Mouse (Mus musculus) heart, adult 2 months (tissue): ENCODE results near the gene Trim17. TPM values are rescaled to one million over a fixed set of nuclear protein-coding genes. Genes with fewer than 3 reads are reported as not detected.

Experiments
- DNase-seq, 2 experiments: peaks; one replicate each; pipeline ENCODE4 v3.0.0; 2021
- H3K27ac ChIP-seq: fragments of 200-600 bp; 2 replicates; pipeline ENCODE4 v1.8.1; 2022
- H3K27me3 ChIP-seq: fragments of 200-500 bp; 2 replicates; pipeline ENCODE4 v1.6.1; 2012; ENCODE audit warnings: mild to moderate bottlenecking, low read length, inconsistent platforms, mixed read lengths; ENCODE audit not compliant: control insufficient read depth, insufficient read depth
- H3K36me3 ChIP-seq: fragments of 200-500 bp; 2 replicates; pipeline ENCODE4 v1.6.1; 2012; ENCODE audit warnings: low read length, inconsistent platforms; ENCODE audit not compliant: control insufficient read depth, insufficient read depth
- H3K4me1 ChIP-seq: fragments of 200-500 bp; 2 replicates; pipeline ENCODE4 v1.6.1; 2011; ENCODE audit warnings: low read length; ENCODE audit not compliant: control insufficient read depth, insufficient read depth
- H3K4me3 ChIP-seq: fragments of 200-600 bp; 2 replicates; pipeline ENCODE4 v1.8.1; 2022
- H3K79me2 ChIP-seq: fragments of 200-500 bp; replicated peaks from 2 replicates; pipeline ENCODE4 v1.6.1; 2012; ENCODE audit warnings: mild to moderate bottlenecking, inconsistent platforms, low read length, moderate library complexity, mixed read lengths; ENCODE audit not compliant: control insufficient read depth, insufficient read depth
- H3K9ac ChIP-seq: fragments of 200-500 bp; 2 replicates; pipeline ENCODE4 v1.6.1; 2012; ENCODE audit warnings: low read depth, mild to moderate bottlenecking, control low read depth, inconsistent platforms, low read length, mixed read lengths
- CTCF ChIP-seq: fragments of 200-600 bp; IDR thresholded peaks from 2 replicates; pipeline ENCODE4 v1.8.1; 2022; ENCODE audit warnings: antibody characterized with exemption, mild to moderate bottlenecking, moderate library complexity
- EP300 ChIP-seq: fragments of 200-500 bp; IDR thresholded peaks from 2 replicates; pipeline ENCODE4 v1.6.1; 2011; ENCODE audit warnings: low read depth, low read length, control low read depth; ENCODE audit not compliant: insufficient read depth
- POLR2A ChIP-seq: fragments of 200-500 bp; IDR thresholded peaks from 2 replicates; pipeline ENCODE4 v1.6.1; 2011; ENCODE audit warnings: mild to moderate bottlenecking, low read depth, low read length, control low read depth; ENCODE audit not compliant: insufficient read depth
- WGBS: fragments of 180-500 bp; shearing (Covaris S2); methylation state at CpG from one replicate; pipeline ENCODE4 v1.1.7; 2018; 5-methylcytosine and 5-hydroxymethylcytosine counted together
- intact Hi-C: fragments of 180-260 bp; cut with DNase I; formaldehyde crosslinking; loops from one replicate; pipeline ENCODE4 v1.15.1; 2025
- microRNA-seq, 2 experiments: library from miRNA; unstranded; fragments of <30 nt; microRNA quantifications; one replicate each; pipeline ENCODE4 v1.2.0; 2021
- polyA plus RNA-seq: library from polyadenylated mRNA; depleted of rRNA; stranded (reverse); fragments of >200 nt; gene quantifications from 2 replicates; pipeline ENCODE4 v1.2.3, GENCODE M21; 2012; rRNA removed
- total RNA-seq, 2 experiments: library from RNA; stranded (reverse); gene quantifications; 2 replicates each; pipeline ENCODE4 v1.2.3; 2021

Gene Trim17
- total and polyA plus RNA-seq, 3 experiments = 0.07 to 0.37 TPM; not detected in 1

DNA sequence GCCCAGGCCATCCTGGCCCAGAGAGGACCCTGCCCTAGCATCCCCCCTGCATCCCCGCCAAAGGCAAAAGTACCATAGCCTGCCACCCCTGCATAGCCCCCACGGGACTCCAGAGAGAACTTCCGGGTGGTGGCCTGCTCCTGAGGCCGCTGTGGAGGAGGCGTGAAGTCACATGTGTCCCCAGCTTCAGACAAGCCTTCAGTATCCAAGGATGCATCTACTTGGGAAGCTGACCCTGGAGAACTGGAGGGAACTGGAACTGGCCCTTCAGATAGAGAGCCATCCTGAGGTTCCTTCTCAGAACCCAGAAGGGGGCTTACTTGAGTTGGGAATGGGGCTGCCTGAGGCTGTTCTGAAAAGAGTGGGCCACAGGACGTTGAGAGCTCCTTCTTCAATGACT lies 45.3 kb downstream of the Trim17 start:
- no peaks in the 10 kb centered on the region for H3K79me2 ChIP-seq
- H3K4me1 ChIP-seq = peaks cover 11% of the 10 kb centered on the region
- H3K36me3 ChIP-seq = 0 out of 2 replicates have a peak, but pooled peaks cover 2% of the 10 kb centered on the region
- intact Hi-C loops = no loop called here
- DNase-seq = no peak
- H3K27ac ChIP-seq = peak overlapping the region; percentile 89
- H3K27me3 ChIP-seq = no peaks in the 10 kb centered on the region
- H3K9ac ChIP-seq = 0 out of 2 replicates have a peak overlapping the region, but pooled peaks have one; percentile 14
- H3K4me3 ChIP-seq = peak overlapping the region; percentile 46
- 58% methylated on average over 6 of the region's 6 CpGs for WGBS
- TF ChIP-seq EP300 = no peak
- TF ChIP-seq POLR2A = no peak
- TF ChIP-seq CTCF = no peak

- Histone ChIP-seq H3K36me3 (0 out of 2 replicates have a peak, but pooled peaks cover 2% of the 10 kb centered on the region), H3K27ac (peak overlapping the region; percentile 89; the same call in 1 of the 2 replicates), H3K4me3 (no peak overlapping the region), H3K27me3 (no peaks in the 10 kb centered on the region), H3K9ac (peak overlapping the region; percentile 22), H3K4me1 (peaks cover 9% of the 10 kb centered on the region), H3K79me2 (no peaks in the 10 kb centered on the region)
- peak in 1 of 2 experiments; percentile 27 for DNase-seq
- 66% methylated on average over 21 of the region's 21 CpGs for WGBS
- no peak for TF ChIP-seq CTCF
- intact Hi-C loops = no loop called here
These were observed 46.1 kb downstream of the Trim17 start for GRCm38 (mm10) chr11:59000635-59001034.

GRCm38 (mm10) chr11:59002327-59003079 lies 48.0 kb downstream of the Trim17 start:
- no peaks in the 10 kb centered on the region for H3K79me2 ChIP-seq
- peak overlapping the region; percentile 55 for H3K9ac ChIP-seq
- WGBS = 51% methylated on average over 7 of the region's 7 CpGs
- H3K27ac ChIP-seq = peak overlapping the region; percentile 87
- H3K4me3 ChIP-seq = peak overlapping the region; percentile 48
- intact Hi-C loops = no loop called here
- H3K4me1 ChIP-seq = peaks cover 2% of the 10 kb centered on the region
- H3K27me3 ChIP-seq = no peaks in the 10 kb centered on the region
- TF ChIP-seq CTCF (no peak), POLR2A (peak; percentile 81), EP300 (peak; percentile 58; the same call in 1 of the 2 replicates)
- peak in 1 of 2 experiments; percentile 74 for DNase-seq
- H3K36me3 ChIP-seq = no peaks in the 10 kb centered on the region

DNA sequence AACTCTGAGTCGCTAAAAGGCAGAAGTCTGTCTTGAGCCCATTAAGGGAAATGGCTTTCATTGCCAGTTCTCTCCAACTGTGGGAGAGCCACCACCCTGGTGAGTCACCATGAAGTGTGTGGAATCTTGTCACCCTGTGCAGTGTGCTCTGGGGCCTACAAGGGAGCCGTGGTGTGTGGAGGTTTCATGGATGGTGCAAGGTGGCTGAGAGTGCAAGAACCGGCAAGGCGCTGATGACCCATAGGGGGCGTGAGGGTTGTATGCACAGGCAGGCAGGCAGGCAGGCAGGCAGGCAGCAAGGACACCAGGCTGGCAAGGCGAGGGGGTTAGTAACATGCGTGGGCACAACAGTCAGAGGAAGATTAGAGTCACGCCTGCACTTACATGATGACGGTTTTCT lies 60.6 kb downstream of the Trim17 start:
- no peaks in the 10 kb centered on the region for H3K36me3 ChIP-seq
- no peaks in the 10 kb centered on the region for H3K4me1 ChIP-seq
- H3K4me3 ChIP-seq = no peak overlapping the region
- H3K27ac ChIP-seq = no peak overlapping the region
- WGBS = 39% methylated on average over 9 of the region's 9 CpGs
- H3K79me2 ChIP-seq = no peaks in the 10 kb centered on the region
- no peak for DNase-seq
- no peak overlapping the region for H3K9ac ChIP-seq
- intact Hi-C loops = no loop called here
- H3K27me3 ChIP-seq = no peaks in the 10 kb centered on the region
- TF ChIP-seq EP300 (no peak), CTCF (peak; percentile 51)

Small RNA genes lying within 50 kb of the gene (microRNA-seq; reads per million reads assigned to microRNA genes)
- gene Gm44313 = 0 reads per million in 2 experiments

Other genes starting within 250 kb of the Trim17 start
- not detected for gene Olfr318, start 230.7 kb upstream of the Trim17 start, total RNA-seq
- not detected in 2 replicates for gene Olfr318, start 230.7 kb upstream of the Trim17 start, polyA plus RNA-seq
- gene Olfr317, start 215.5 kb upstream of the Trim17 start, total RNA-seq = not detected
- not detected in 2 replicates for gene Olfr317, start 215.5 kb upstream of the Trim17 start, polyA plus RNA-seq
- not detected for gene Olfr316, start 202.0 kb upstream of the Trim17 start, total RNA-seq
- not detected in 2 replicates for gene Olfr316, start 202.0 kb upstream of the Trim17 start, polyA plus RNA-seq
- gene Olfr315, start 181.5 kb upstream of the Trim17 start, total RNA-seq = not detected
- gene Olfr315, start 181.5 kb upstream of the Trim17 start, polyA plus RNA-seq = not detected in 2 replicates
- not detected for gene Olfr314, start 171.7 kb upstream of the Trim17 start, total RNA-seq
- gene Olfr314, start 171.7 kb upstream of the Trim17 start, polyA plus RNA-seq = not detected in 2 replicates
- not detected for gene Fam183b, start 152.7 kb upstream of the Trim17 start, total RNA-seq
- 0.76 and 0.78 TPM in 2 replicates for gene Fam183b, start 152.7 kb upstream of the Trim17 start, polyA plus RNA-seq
- not detected for gene Olfr313, start 139.7 kb upstream of the Trim17 start, total RNA-seq
- gene Olfr313, start 139.7 kb upstream of the Trim17 start, polyA plus RNA-seq = not detected in 2 replicates
- not detected for gene Olfr312, start 125.4 kb upstream of the Trim17 start, total RNA-seq
- not detected in 2 replicates for gene Olfr312, start 125.4 kb upstream of the Trim17 start, polyA plus RNA-seq
- not detected for gene Olfr311, start 115.4 kb upstream of the Trim17 start, total RNA-seq
- not detected in 2 replicates for gene Olfr311, start 115.4 kb upstream of the Trim17 start, polyA plus RNA-seq
- gene Gm12258, start 107.5 kb upstream of the Trim17 start, total RNA-seq = 1 to 10 TPM in 1 of 2 experiments, under 1 TPM in 1; 0.77 to 1.3 TPM
- gene Gm12258, start 107.5 kb upstream of the Trim17 start, polyA plus RNA-seq = 1.3 and 2.8 TPM in 2 replicates
- 1 to 10 TPM; 2.1 TPM for gene 2810021J22Rik, start 87.5 kb upstream of the Trim17 start, total RNA-seq
- gene 2810021J22Rik, start 87.5 kb upstream of the Trim17 start, polyA plus RNA-seq = 3.1 TPM in 2 replicates
- 1 to 10 TPM; 2.9 to 3.7 TPM for gene Zfp39, start 50.5 kb upstream of the Trim17 start, total RNA-seq
- gene Zfp39, start 50.5 kb upstream of the Trim17 start, polyA plus RNA-seq = 0.88 and 1.2 TPM in 2 replicates
- gene Btnl10, start 36.8 kb upstream of the Trim17 start, total RNA-seq = not detected
- 0.04 and 0.09 TPM in 2 replicates for gene Btnl10, start 36.8 kb upstream of the Trim17 start, polyA plus RNA-seq
- 100 to 1,000 TPM; 164 to 177 TPM for gene Rnf187, start 15.8 kb upstream of the Trim17 start, total RNA-seq
- 182 and 190 TPM in 2 replicates for gene Rnf187, start 15.8 kb upstream of the Trim17 start, polyA plus RNA-seq
- 1 to 10 TPM in 1 of 2 experiments, under 1 TPM in 1; 0.81 to 1.1 TPM for gene Hist3h2ba, start 5.8 kb upstream of the Trim17 start, total RNA-seq
- 0.67 and 1.5 TPM in 2 replicates for gene Hist3h2ba, start 5.8 kb upstream of the Trim17 start, polyA plus RNA-seq
- gene Hist3h2a, start within 50 bp of the Trim17 start, total RNA-seq = 10 to 100 TPM; 13.6 to 14.0 TPM
- 12.6 and 15.4 TPM in 2 replicates for gene Hist3h2a, start within 50 bp of the Trim17 start, polyA plus RNA-seq
- gene Trim11, start 23.4 kb downstream of the Trim17 start, total RNA-seq = 10 to 100 TPM; 11.9 to 14.0 TPM
- 14.3 and 19.4 TPM in 2 replicates for gene Trim11, start 23.4 kb downstream of the Trim17 start, polyA plus RNA-seq
- gene Obscn, start 181.7 kb downstream of the Trim17 start, total RNA-seq = 100 to 1,000 TPM; 667 to 894 TPM
- gene Obscn, start 181.7 kb downstream of the Trim17 start, polyA plus RNA-seq = 315 and 368 TPM in 2 replicates
- 10 to 100 TPM; 14.8 to 17.9 TPM for gene Iba57, start 209.1 kb downstream of the Trim17 start, total RNA-seq
- 10.6 and 11.8 TPM in 2 replicates for gene Iba57, start 209.1 kb downstream of the Trim17 start, polyA plus RNA-seq
- gene Gjc2, start 228.5 kb downstream of the Trim17 start, total RNA-seq = under 1 TPM; 0.45 to 0.57 TPM
- gene Gjc2, start 228.5 kb downstream of the Trim17 start, polyA plus RNA-seq = 0.72 and 0.73 TPM in 2 replicates
- gene Guk1, start 237.5 kb downstream of the Trim17 start, total RNA-seq = 100 to 1,000 TPM in 1 of 2 experiments, 10 to 100 TPM in 1; 97.5 to 113 TPM
- gene Guk1, start 237.5 kb downstream of the Trim17 start, polyA plus RNA-seq = 120 and 127 TPM in 2 replicates
- gene Mrpl55, start 247.8 kb downstream of the Trim17 start, total RNA-seq = 100 to 1,000 TPM; 113 to 117 TPM
- 78.1 and 110 TPM in 2 replicates for gene Mrpl55, start 247.8 kb downstream of the Trim17 start, polyA plus RNA-seq